Mouse (Mus musculus) urinary bladder, postnatal 14 days (tissue): ENCODE measurements around the gene Kirrel.
"Not testable (repeated sequence)": the region's sequence is repeated elsewhere in the genome, so short reads cannot be mapped to it uniquely, and the experiment has no call there.

ENCODE experiments used
- DNase-seq: peaks from one replicate; pipeline ENCODE4 v3.0.0; 2021; ENCODE audit warnings: low spot score

Gene Kirrel

GRCm38 (mm10) chr3:87134951-87135350 is 39.6 kb downstream of the Kirrel start:
- no peak for DNase-seq

GRCm38 (mm10) chr3:87131694-87132347 is 42.7 kb downstream of the Kirrel start:
- DNase-seq, result no peak

DNA sequence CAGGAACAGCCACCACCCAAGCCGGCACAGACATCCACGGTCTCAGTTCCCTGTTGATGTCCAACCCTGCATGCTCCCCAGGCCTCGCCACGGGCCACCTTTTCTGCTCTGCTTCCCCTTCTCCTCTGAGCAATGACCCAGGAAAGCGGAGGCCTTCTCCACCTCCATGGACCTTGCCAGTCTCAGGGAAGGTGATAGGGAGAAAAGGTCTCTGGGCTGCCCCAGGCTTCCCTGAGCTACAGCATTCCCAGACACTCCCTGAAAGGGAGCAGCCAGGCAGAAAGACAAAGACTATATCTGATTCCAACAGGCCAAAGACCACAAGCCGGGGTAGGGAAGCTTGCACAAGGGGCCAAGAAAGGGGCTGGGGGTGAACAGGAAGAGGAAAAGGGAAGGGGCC is 43.6 kb downstream of the Kirrel start:
- no peak for DNase-seq

GRCm38 (mm10) chr3:87123795-87124194 is 50.8 kb downstream of the Kirrel start:
- no peak for DNase-seq

DNA sequence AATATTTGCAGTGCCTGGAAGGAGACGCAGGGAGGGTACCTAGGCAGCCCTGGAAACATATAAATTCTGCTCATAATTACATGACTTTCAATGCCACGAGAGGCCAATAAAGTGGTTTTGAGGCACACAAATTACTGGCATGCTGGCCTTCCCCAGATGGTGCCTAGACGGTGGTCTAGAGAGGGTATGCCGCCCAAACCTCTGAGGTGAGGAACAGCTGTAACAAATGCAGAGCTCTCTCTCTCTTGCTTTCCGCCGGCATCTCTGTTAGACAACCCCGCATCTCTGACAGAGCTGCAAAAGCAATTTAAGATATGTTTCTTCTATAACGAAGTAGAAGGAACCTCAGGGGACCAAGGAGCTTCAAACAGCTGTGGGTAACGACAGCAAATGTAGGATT is 56.3 kb downstream of the Kirrel start:
- DNase-seq, result no peak

GRCm38 (mm10) chr3:87117632-87118031 is 56.9 kb downstream of the Kirrel start:
- DNase-seq, result no peak

DNA sequence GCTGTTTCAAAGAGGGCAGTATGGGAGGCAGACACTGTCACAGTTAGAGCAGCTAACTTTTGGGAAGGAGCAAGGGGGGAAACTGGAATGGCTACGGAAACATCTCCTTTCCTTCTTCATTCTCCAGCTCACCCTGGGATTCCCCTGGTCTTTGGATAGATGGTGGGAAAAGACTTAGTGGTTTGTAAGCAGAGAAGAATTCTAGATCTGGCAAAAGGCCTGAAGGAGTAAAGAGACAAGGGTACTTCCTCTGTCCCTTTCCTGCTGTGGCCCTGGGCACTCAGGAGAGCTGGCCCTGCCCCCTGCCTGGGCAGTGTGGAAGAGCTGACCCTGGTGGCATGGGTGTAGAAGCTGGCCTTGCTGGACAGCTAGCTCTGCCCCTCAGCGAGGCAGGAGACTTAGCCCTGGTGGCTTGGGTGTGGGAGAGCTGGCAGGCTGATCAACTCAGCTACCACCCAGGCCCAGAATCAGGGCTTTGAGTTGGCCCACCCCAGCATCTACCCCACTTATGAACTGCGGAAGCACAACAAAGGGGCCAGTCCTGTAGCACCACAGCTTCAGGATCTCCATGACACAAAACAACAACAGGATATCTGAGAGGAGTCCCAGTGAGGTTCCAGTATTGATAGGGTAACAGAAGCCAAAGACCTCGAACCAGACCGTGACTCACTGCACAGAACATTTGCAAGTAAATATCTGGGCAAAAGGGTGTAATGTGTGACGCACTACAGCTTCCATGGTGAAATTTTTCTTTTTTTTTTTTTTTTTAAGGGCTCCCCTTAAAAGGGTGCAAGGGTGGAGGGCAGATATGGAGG is 58.6 kb downstream of the Kirrel start:
- no peak for DNase-seq

DNA sequence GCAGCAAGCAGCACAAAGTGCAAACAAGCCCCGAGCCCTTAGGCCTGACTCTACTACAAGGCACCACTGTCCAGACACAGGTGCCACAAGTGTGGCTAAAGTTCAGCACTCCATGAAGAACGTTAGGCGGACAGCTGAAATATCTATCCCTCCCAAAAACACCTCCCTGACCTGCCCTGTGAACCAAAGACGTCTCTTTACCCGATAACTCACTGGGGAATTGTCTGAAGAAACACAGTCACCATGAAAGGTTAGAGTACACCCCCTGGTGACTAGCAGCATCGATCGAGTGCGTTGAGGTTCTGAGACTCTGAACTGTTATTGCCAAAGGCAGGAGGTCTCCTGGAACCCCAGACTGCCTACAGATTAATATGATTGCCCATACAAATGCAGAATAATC is 59.3 kb downstream of the Kirrel start:
- DNase-seq, result no peak

GRCm38 (mm10) chr3:87114801-87115200 is 59.7 kb downstream of the Kirrel start:
- peak; percentile 67 for DNase-seq

- DNase-seq, result not testable (repeated sequence)
Measured at GRCm38 (mm10) chr3:87113881-87114280, 60.7 kb downstream of the Kirrel start.

DNA sequence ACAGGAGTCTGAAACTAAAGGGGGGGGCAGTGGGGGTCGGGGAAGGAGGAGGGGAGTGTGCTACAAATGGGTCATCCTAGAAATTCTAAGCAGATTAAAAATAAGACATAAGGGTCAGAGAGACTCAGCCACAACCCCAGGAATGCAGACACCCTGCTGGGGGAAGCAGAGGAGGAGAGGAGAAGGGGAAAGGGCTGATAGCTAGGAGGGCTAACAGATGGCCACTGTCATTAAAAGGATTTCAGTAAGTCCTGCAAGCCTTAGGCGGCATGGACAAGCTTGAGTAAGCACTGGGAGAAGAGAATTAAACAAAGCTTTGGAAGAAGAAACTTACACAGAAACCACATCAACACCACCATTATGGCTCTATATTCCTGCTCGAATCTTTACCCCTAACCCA is 62.3 kb downstream of the Kirrel start:
- no peak for DNase-seq

DNA sequence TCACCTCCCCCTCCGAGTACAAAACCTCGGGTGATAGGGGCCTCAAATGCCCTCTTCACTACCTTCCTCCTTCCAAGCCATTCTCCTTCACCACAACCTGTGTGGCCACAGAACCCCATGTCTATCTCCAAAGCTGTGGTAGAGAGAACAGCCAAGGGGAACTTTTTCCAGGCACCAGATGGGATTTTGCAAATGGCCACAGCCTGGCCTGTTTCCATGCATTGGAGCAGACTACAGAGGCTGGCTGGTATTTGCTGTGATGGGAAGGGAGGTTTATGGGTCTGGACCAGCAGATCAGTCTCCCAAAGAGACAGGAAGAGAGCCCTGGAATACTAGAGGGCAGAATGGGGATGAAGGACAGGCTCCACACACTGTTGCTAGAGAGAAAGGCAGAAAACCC is 69.7 kb downstream of the Kirrel start:
- DNase-seq, result no peak

DNA sequence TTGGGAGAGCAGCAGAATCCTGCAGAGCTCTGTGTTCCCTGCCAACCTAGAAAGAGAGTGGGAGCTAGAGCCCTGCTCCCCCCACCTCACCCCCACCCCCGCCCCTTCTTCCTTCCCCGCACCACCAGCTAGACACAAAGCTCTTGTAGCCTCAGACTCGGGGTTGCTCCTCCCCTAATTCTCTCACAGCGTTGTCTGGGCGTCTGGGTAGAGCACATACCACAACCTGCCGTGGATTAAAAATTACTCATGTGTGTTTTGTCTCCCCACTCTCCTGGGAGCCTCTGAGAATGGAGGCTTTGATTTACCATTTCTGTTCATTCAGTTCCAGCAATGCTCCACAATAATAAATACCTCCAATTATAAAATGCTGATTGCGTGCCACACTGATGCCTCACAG is 72.2 kb downstream of the Kirrel start:
- no peak for DNase-seq

DNA sequence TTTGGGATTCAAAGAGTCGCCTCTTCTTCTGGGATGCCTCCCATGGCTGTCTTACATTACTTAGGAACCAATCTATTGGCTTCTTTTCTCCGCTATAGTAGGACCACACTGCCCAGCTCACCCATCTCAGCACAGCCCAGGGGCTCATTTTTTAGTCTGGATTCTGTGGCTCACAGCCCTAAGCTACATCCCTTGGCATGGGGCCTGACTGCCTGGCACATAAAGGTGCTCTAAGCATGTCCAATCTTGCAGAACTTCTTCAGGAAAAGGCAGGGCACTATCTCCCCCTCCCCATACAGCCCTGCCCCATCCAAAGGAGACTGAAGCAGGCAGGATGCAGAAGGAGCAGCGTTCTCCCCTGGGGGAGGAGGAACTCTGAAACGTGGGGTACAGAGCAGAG is 73.6 kb downstream of the Kirrel start:
- DNase-seq, result no peak

DNA sequence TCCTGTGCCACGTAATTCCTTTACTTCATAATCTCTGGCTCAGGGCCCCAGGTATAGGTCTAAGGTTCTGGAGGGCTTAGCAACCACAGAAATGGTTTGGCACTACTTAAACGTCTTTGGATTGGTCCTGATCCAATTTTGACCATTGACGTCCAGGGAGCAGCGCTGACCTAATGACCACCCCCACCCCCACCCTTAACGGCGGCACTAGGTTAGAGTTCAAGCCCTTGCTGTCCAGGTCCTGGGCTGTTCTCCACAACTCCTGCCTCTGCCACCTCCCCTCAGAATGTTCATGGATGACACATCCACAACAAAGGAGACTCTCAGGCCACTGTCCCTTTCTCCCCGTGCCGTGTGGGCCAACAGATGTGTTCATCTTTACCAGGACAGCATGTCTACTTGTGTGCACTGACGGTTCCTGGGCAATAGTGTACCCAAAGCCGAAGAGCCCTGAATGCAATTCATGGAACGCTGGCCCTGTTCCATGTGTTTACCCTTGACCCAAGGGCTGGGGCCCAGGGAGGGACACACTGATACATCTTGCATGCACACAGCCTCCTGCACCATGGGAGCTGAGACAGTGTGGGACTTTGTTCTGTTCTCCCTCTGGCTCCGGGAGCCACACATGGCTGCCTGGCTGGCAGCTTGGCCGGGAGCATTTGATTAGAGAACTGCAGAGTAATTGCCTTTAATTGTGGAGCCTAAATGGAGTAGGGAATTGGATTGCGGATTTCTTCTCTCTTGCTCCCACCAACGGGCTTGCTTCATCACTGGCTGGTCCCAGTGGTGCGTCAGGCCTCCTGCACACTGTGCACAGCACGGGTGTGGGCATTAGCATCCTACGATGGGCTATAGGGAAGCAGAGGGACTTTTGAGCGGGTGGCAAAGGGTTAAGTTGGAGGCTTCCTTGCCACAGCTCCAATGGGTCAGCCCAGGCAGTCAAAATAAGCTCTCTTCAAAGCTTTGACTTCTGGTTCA is 76.3 kb downstream of the Kirrel start:
- DNase-seq, result no peak

- no peak for DNase-seq
Measured at GRCm38 (mm10) chr3:87097205-87097604, 77.3 kb downstream of the Kirrel start.

GRCm38 (mm10) chr3:87093718-87094117 is 80.8 kb downstream of the Kirrel start:
- no peak for DNase-seq

GRCm38 (mm10) chr3:87089694-87090565 is 84.6 kb downstream of the Kirrel start:
- DNase-seq, result peak; percentile 64

DNA sequence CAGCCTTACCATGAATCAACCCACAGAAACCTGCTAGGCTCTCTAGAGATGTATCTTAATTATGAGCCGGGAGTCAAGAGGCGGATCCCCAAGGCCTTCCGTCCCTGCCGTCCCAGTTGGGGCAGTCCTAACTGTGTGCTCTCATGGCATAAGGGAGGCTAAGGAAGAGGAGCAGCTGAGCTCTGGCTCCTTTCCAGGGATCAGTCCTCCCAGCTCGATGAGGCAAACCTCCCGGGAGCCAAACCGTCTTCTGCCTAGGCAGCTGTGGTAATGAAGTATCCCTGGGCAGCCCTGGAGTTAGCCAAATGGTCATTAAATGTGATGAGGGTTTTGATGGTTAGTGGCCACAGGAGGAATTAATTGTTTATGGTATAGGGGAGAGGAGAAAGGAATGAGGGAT is 87.4 kb downstream of the Kirrel start:
- peak; percentile 34 for DNase-seq

DNA sequence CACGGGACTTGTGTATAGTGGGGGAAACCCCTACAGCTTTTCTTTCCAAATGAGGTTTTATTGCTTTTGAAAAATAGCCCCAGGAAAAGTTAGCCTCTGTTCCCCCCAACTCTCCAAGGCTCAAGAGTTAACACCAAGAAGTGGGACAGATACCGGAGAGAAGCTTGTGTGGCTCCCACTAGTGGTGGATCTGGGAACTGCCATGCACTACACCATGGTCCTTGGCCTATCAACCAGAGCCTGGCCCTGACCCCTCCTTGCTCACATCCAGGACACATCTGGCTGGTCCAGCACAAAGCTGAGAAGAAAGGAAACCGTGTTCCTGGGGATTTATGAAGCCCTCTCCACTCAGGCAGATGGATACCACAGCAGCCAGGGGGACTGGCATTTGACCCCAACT is 92.3 kb downstream of the Kirrel start:
- DNase-seq, result peak; percentile 66

GRCm38 (mm10) chr3:87079751-87080150 is 94.8 kb downstream of the Kirrel start:
- no peak for DNase-seq
